Mouse (Mus musculus): ENCODE measurements around the gene Fcmr. TPM values are rescaled to one million over a fixed set of nuclear protein-coding genes. Genes with fewer than 3 reads are reported as not detected.

Gene Fcmr
- total RNA-seq (2015) (not detected in 2 replicates), total RNA-seq (2017) (not detected in 2 replicates)

DNA sequence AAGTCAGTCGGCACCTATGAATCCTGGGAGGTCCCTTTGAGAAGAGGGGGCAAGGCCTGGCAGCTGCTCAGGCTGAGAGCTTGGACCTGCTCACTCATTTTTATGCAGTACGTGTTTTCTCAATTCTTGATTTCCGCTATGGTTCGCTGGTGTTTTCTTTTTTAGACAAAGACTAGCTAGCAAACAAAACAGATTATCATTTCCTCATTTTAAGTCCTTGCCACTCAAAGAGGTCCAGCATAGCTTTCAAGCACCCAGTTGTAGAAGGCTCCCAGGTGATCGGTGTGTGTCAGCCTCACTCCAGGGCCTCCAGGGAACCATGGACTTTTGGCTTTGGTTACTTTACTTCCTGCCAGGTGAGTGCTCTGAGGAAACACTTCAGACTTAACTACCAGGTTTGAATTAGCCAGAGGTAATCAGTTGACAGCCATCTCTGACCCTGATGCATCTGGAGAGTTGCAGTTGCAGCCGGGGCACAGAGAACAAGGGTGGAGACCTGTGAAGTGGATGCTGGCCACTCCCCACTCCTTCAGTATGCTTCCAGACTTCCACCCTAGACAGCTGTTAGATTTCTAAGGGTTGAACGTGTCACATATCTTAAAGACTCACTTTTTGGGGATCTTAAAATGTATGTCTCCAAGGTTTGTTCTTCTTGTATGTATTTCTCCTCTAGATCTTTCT is at the start of gene Fcmr:
TSS of gene Fcmr (plus strand) at position 129 of the 681 bp plus-strand sequence.
- ATAC-seq (replicated peaks; ENCODE audit: poor library complexity) = no peak

DNA sequence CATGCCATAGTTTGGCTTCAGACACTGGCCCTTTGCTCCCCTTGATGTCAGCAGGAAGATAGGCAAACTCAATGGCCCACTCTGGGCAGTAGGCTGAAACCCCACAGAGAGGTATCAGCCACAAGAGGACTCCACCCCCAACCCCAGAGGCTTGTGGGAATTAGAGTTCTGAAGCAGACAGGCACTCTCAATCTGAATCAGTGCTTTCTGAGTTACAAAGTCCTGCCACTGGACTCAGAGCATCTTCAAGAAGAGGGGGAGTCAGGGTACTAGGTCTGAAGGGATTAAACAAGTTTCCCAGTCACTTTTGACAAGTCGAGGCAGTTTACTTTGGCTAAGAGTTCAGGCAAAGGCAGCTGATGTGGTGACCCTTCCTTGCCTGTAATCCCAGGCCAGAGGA is 45.7 kb upstream of the Fcmr start:
- ATAC-seq (replicated peaks; ENCODE audit: poor library complexity) = no peak

- ATAC-seq (replicated peaks; ENCODE audit: poor library complexity) = 0 out of 2 replicates have a peak, but pooled peaks have one; percentile 30
Measured at GRCm38 (mm10) chr1:130820316-130821148, 44.9 kb upstream of the Fcmr start.

- peak; percentile 47 for ATAC-seq (replicated peaks; ENCODE audit: poor library complexity)
Measured at GRCm38 (mm10) chr1:130821149-130821471, 44.4 kb upstream of the Fcmr start.

DNA sequence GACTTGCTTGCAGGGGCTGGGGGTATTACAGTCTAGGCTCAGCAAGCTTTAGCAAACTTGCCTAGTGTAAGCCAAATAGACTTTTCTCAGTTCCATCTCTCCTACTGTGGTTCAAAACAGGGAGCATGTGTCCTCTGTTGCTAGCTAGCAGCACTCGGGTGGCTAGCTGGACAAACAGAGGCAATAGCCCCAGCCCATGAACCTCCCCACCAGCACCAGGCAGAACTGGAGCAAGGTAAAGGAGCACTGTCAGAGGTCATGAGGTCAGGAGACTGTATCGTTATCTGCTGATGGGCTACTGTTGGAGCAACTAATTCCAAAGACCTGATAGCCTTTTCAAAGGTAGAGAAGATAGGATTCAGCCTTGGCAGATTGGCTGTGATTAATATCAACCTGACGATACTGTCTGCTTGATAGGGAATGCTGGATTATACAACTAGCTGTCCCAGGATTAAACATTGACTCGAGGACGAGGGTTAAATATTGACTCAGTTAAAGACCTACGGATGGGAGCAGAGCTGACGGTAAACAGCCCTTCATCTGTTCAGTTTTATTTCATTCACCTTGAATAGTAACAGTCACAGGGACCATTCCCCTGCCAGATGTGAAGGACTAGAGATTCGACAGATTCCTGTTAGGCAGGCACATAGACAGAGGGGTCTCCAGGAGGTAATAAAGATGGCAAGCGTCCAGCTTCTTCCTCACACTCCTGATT is 43.4 kb upstream of the Fcmr start:
- ATAC-seq (replicated peaks; ENCODE audit: poor library complexity) = no peak

DNA sequence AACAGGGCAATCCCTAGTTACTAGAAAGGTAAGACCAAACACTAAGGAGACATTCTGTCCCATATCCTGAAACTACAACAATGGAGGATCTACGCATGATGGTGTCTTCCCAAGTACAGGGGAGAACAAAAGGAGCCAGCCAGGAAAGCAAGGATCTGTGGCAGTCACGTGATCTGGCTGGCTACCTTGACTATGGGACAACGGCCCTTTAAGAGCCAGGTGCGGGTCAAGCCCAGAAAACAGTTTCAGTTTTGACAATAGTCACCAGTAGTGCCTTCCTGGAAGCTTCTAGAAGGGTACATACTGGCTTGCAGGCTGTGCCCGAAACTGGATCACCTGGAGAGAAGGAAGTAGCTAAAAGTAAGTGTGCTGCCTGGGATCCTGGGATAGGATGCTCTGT is 39.0 kb upstream of the Fcmr start, which contains the start of gene Pigr:
TSS of gene Pigr (plus strand) at position 237 of the 400 bp plus-strand sequence.
- ATAC-seq (replicated peaks; ENCODE audit: poor library complexity) = no peak

GRCm38 (mm10) chr1:130828656-130829055 is 36.8 kb upstream of the Fcmr start:
- no peak for ATAC-seq (replicated peaks; ENCODE audit: poor library complexity)

GRCm38 (mm10) chr1:130829906-130830830 is 35.3 kb upstream of the Fcmr start:
- ATAC-seq (replicated peaks; ENCODE audit: poor library complexity) = no peak

GRCm38 (mm10) chr1:130832230-130833149 is 33.0 kb upstream of the Fcmr start:
- no peak for ATAC-seq (replicated peaks; ENCODE audit: poor library complexity)

DNA sequence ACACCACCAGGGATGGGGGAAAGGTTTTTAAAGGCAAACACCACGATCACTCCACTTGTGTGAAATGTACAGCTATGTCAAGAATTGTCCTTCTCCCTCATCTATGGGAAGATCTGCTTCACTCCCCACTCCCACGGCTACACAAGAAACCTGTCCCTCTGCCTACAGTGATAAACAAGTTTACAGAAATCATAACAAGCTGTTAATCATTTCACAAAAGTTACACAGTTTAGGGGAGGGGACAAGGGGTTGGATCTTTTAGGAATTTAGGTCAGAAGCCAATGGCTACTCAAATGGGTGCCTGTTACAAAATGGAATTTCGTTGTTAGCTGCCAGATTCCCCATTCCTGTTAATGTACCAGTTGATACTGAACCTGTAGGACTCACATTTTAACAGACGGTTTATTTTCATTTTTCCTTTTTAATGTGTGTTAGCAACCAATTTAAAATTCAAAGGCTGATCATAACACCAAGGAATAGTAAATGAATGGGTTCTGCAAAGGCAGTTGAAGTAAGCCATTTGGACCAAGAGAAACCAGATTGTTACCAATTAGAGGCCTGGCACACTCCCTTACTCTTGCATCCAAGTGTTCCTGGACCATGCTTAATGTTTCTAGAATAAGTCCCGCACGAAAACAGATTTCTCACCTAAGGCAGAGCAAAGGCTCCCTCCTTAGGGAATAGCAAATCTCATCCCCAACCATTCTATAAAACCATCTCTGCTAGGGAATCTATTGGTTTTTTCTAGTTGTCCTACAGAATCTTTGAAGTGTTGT is 30.1 kb upstream of the Fcmr start:
- no peak for ATAC-seq (replicated peaks; ENCODE audit: poor library complexity)

- ATAC-seq (replicated peaks; ENCODE audit: poor library complexity) = peak; percentile 70
Measured at GRCm38 (mm10) chr1:130838288-130838687, 27.2 kb upstream of the Fcmr start.

DNA sequence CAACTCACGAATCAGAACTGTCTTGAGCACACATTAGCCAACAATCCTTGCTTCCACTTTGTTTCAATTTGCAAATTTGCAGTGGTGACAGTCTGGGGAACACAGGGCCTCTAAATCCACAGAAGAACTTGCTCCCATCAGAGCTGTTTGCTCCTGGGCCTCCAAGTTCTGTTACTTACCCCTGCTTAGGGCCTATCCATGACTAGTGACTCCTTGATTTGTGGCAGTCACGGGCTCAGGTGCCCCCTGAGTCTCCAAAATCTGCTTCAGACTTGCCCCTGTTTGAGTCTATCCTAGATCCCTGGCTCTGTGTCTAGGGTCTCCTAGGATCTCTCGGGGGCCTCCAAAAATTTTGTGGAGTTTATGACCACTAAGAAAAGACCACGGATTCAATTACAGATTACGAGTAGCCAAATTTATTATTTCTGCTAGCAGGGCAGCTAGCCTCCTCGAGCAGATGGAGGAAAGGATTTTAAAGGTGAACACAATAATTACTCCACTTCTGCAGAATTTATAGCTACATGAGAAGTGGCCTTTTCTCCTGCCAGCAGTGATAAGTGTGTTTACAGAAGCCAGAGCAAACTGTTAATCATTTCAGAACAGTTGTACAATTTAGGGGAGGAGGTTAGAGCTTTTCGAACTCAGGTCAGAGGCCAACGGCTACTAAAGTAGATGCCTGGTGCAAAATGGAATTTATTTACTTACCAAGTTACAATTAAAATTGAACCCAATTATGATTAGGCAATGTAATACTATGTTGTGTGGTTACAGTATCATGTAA is 24.7 kb upstream of the Fcmr start:
- no peak for ATAC-seq (replicated peaks; ENCODE audit: poor library complexity)

- ATAC-seq (replicated peaks; ENCODE audit: poor library complexity) = no peak
Measured at GRCm38 (mm10) chr1:130841621-130842020, 23.8 kb upstream of the Fcmr start.

- ATAC-seq (replicated peaks; ENCODE audit: poor library complexity) = no peak
Measured at GRCm38 (mm10) chr1:130844516-130844915, 21.0 kb upstream of the Fcmr start.

DNA sequence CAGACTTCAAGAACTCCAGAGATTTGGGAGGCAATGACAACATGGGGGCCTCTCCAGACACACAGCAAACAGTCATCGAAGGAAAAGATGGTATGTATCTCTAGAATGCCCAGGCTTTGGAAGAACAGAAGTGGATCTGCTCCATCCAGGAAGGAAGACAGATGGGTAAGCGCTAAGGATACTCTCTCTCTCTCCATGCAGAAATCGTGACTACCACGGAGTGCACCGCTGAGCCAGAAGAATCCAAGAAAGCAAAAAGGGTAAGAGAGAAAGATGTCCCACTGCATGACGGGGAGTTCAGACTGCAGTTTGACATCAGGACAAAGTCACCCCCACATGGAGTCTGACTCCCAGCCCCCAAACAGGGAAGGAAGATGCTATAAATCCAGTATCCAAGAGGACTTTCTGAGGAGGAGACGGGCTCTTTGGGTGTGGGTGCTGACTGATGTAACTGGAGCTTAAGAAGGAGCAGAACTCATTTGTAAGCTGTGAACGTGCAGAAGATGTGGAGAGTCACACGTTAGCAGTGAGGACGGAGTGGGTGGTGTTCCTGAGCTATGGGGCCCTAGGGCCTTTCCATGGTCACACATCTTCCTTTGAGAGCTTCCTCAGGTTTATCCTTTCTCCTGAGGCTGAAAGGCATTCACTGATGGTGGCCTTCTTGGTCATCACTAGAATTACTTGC is 15.8 kb upstream of the Fcmr start:
- ATAC-seq (replicated peaks; ENCODE audit: poor library complexity) = no peak

- no peak for ATAC-seq (replicated peaks; ENCODE audit: poor library complexity)
Measured at GRCm38 (mm10) chr1:130850405-130850804, 15.1 kb upstream of the Fcmr start.

GRCm38 (mm10) chr1:130854819-130855218 is 10.7 kb upstream of the Fcmr start:
- no peak for ATAC-seq (replicated peaks; ENCODE audit: poor library complexity)

Data from megakaryocyte progenitor cell, adult 5-6 weeks (primary cell).